8 mouse cellular contexts compared by ENCODE assay signal in the genomic region with DNA sequence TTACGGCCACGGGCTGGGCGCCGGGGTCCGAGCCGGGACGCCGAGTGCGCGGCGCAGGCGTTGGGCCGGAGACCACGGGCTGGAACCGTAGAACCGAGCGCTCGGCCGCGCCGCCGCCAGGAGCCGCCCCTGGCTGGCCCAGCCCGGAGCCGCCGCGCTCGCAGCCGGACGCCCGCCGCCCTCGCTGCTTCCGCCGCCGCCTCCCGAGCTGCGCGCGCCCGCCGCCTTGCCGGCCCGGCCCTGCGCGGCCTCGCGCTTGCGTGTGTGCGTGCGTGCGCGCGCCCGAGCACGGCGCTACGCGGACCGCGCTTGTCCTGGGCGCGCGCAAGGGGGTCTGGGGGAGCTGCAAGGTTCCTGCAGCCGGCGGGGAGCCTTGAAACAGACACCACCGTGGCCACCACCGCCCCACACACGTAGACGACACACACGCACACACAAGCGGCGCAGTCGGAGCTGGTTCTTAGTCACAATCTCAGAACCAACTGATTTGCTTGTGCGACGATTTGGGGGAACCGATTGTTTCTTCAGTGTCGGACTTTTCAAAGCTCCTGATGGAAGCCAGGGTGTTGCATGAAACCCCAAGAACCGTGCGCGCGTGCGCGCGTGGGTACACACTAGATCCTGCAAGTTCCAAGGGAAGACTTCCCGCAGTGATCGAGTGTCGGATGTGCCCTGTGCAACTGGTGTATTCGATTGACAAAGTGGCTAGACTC. TPM values are rescaled to one million over a fixed set of nuclear protein-coding genes. Genes with fewer than 3 reads are reported as not detected.
DNase-seq lines count a peak whose midpoint lies in the region; ATAC-seq and TF ChIP-seq lines count a peak whose summit lies in the region.

Smurf1 (minus strand) TSS at position 209 of the 713 bp plus-strand sequence.

- H3K4me2 ChIP-seq in hindbrain, postnatal 0 days (ENCODE audit: low read depth, low read length): peak within 1 kb of the TSS; percentile 81

- no peaks in the 10 kb centered on the region for H3K27me3 ChIP-seq in hindbrain, postnatal 0 days (ENCODE audit: insufficient read depth, low read length)

- H3K4me1 ChIP-seq in hindbrain, postnatal 0 days (ENCODE audit: insufficient read depth, low read length): peaks cover 11% of the 10 kb centered on the region; the same call in 1 of the 2 replicates

- WGBS in hindbrain, postnatal 0 days: under 1% methylated on average over 72 of the region's 89 CpGs

- TF ChIP-seq CTCF in hindbrain, postnatal 0 days (IDR thresholded peaks at IDR 0.05; ENCODE audit: low read depth): 0 out of 2 replicates have a peak, but pooled peaks have one; percentile 7

- peak; percentile 74 for ATAC-seq in hindbrain, postnatal 0 days
- ATAC-seq in megakaryocyte, adult 5-6 weeks (ENCODE audit: poor library complexity, severe bottlenecking): peak; percentile 65

- H3K36me3 ChIP-seq in hindbrain, postnatal 0 days (ENCODE audit: insufficient read depth, low read length): no peaks in the 10 kb centered on the region

- peak within 1 kb of the TSS; percentile 95 for H3K4me3 ChIP-seq in hindbrain, postnatal 0 days (ENCODE audit: low read length)

- H3K27ac ChIP-seq in hindbrain, postnatal 0 days: peak within 1 kb of the TSS; percentile 89

- no peaks in the 10 kb centered on the region for H3K9me3 ChIP-seq in hindbrain, postnatal 0 days (ENCODE audit: low read length)

- H3K9ac ChIP-seq in hindbrain, postnatal 0 days (replicated peaks; ENCODE audit: low read length): peak within 1 kb of the TSS; percentile 99

- peak; percentile 88 for DNase-seq in T-cell, adult 2 months (ENCODE audit: low spot score)
- peak; percentile 87 to 94 for DNase-seq in cerebellum, postnatal 25 days
- DNase-seq in gastrocnemius, adult 8-10 months (ENCODE audit: low spot score in 2 of 2): peak; percentile 66 to 78
- peak; percentile 99 for DNase-seq in hindbrain, postnatal 0 days (ENCODE audit: low spot score)
- peak; percentile 77 to 79 for DNase-seq in left cerebral cortex, adult 8-10 months (ENCODE audit: low spot score in 2 of 2)
- peak; percentile 87 for DNase-seq in right cerebral cortex, adult 18-20 months
- DNase-seq in urinary bladder, adult 2 months (ENCODE audit: low spot score): peak; percentile 76

RNA-seq across cellular contexts. Expression of gene Smurf1, which starts in this region (rescaled TPM):
- 10 to 100 TPM; 10.6 to 14.2 (median 11.2) TPM for total RNA-seq in gastrocnemius, adult 8-10 months (2022)
- total RNA-seq in hindbrain, postnatal 0 days (2014; rRNA removed): 57.9 and 58.1 TPM in 2 replicates
- polyA plus RNA-seq in hindbrain, postnatal 0 days (2015; fragmentation: Nextera tagmentation; extraction: Ambion mirVana): 19.5 and 22.6 TPM in 2 replicates
- 10 to 100 TPM; 32.4 to 38.4 (median 37.2) TPM for total RNA-seq in left cerebral cortex, adult 8-10 months (2022)
- total RNA-seq in megakaryocyte, adult 5-6 weeks (2015): 4.7 and 5.1 TPM in 2 replicates
- 6.7 and 6.9 TPM in 2 replicates for total RNA-seq in megakaryocyte, adult 5-6 weeks (2017)
- polyA plus RNA-seq in urinary bladder, adult 2 months (2012; rRNA removed): 23.2 and 27.5 TPM in 2 replicates

Comparison
In these comparisons a context has a peak if more than half of its experiments do, and no peak if none do; other contexts are left out.
1. Peak in every context shown above with its lines: DNase-seq, ATAC-seq, H3K4me3 ChIP-seq and H3K27ac ChIP-seq.